19 mouse cellular contexts compared by ENCODE assay signal in the genomic region with DNA sequence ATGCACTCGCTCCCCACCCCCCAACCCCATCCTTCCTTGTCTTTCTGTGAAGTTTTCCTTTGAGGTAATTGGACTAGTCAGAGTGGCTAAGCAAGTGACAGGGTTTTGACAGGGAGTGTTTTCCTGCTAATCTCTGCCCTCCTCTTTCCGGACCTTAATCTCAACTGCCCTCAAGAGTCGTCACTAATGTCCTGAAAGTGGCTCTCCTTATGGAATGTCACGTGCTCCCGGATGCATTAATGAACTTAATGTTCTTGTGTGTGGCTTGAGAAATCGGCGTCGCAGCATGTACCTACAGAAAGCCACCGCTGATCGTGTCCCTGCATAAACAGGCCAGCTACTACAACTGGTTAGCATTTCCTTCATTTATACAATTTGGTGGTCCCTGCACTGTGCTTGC.
DNase-seq lines count a peak whose midpoint lies in the region; ATAC-seq and TF ChIP-seq lines count a peak whose summit lies in the region.
"Had no signal": no experiment of that assay in that cellular context is flagged by ENCODE, and none has a peak within 500 bp of the region (broad histone marks: within the 10 kb centered on the region; RNA-seq: fewer than 3 reads in every experiment).

No protein-coding gene starts in this region.

- H3K4me2 ChIP-seq in heart, embryonic 11.5 days, result peak overlapping the region; percentile 39
- no peak overlapping the region for H3K4me2 ChIP-seq in kidney, embryonic 14.5 days (replicated peaks; ENCODE audit: low read depth, low read length)
- no peak overlapping the region for H3K4me2 ChIP-seq in midbrain, embryonic 11.5 days
- no peak overlapping the region for H3K4me2 ChIP-seq in midbrain, embryonic 16.5 days (ENCODE audit: low read length)
- H3K4me2 ChIP-seq: limb, embryonic 12.5 days; lung, embryonic 14.5 days; stomach, embryonic 15.5 days had no signal

- H3K9ac ChIP-seq in heart, embryonic 11.5 days (ENCODE audit: low read depth, low read length), result no peak overlapping the region
- no peak overlapping the region for H3K9ac ChIP-seq in kidney, embryonic 14.5 days (ENCODE audit: low read depth, low read length)
- no peak overlapping the region for H3K9ac ChIP-seq in midbrain, embryonic 11.5 days (ENCODE audit: low read length)
- no peak overlapping the region for H3K9ac ChIP-seq in midbrain, embryonic 16.5 days (ENCODE audit: low read depth, low read length)
- H3K9ac ChIP-seq: limb, embryonic 12.5 days; lung, embryonic 14.5 days; stomach, embryonic 15.5 days had no signal

- WGBS in heart, embryonic 11.5 days (ENCODE audit: insufficient replicate concordance), result 31% methylated on average over 10 of the region's 10 CpGs
- WGBS in kidney, embryonic 14.5 days, result 53% methylated on average over 10 of the region's 10 CpGs
- 57% methylated on average over 10 of the region's 10 CpGs for WGBS in midbrain, embryonic 11.5 days
- 50% methylated on average over 10 of the region's 10 CpGs for WGBS in midbrain, embryonic 16.5 days
- WGBS in small intestine, adult 2 months, result 71% methylated on average over 10 of the region's 10 CpGs

- no peak for ATAC-seq in heart, embryonic 11.5 days (replicated peaks; ENCODE audit: insufficient number of reproducible peaks, low FRiP score, low TSS enrichment)
- ATAC-seq in kidney, embryonic 14.5 days (ENCODE audit: low FRiP score, low TSS enrichment), result peak; percentile 22; the same call in 1 of the 2 replicates
- ATAC-seq in midbrain, embryonic 11.5 days (ENCODE audit: low FRiP score), result peak; percentile 25; the same call in 1 of the 2 replicates
- ATAC-seq in midbrain, embryonic 16.5 days, result no peak
- ATAC-seq: Patski had no signal

- H3K4me1 ChIP-seq in heart, embryonic 11.5 days (ENCODE audit: control insufficient read depth, insufficient read depth, low read length), result peaks cover 18% of the 10 kb centered on the region
- H3K4me1 ChIP-seq in kidney, embryonic 14.5 days (ENCODE audit: control insufficient read depth, insufficient read depth, low read length), result peaks cover 16% of the 10 kb centered on the region; the same call in 1 of the 2 replicates
- H3K4me1 ChIP-seq in midbrain, embryonic 11.5 days (ENCODE audit: control insufficient read depth, insufficient read depth, low read length), result peaks cover 7% of the 10 kb centered on the region
- no peaks in the 10 kb centered on the region; the same call in 1 of the 2 replicates for H3K4me1 ChIP-seq in midbrain, embryonic 16.5 days (ENCODE audit: control insufficient read depth, insufficient read depth, low read length)
- H3K4me1 ChIP-seq in small intestine, adult 2 months (ENCODE audit: control insufficient read depth, insufficient read depth, insufficient read length, low read length), result peaks cover 32% of the 10 kb centered on the region

- DNase-seq in heart, adult 8-10 months (ENCODE audit: low spot score), result no peak
- DNase-seq in kidney, postnatal 10 days, result no peak
- no peak for DNase-seq in midbrain, embryonic 11.5 days (ENCODE audit: low spot score, missing footprints)
- no peak for DNase-seq in left cerebral cortex, postnatal 10 days (ENCODE audit: extremely low spot score in 1 of 2, low spot score in 2 of 2)
- DNase-seq: adrenal gland, postnatal 36 days; B cell, adult 2 months; cerebellum, postnatal 10 days; gastrocnemius, postnatal 14 days; lung, embryonic 14.5 days had no signal

- H3K36me3 ChIP-seq in heart, embryonic 11.5 days (ENCODE audit: control insufficient read depth, insufficient read depth, low read length), result no peaks in the 10 kb centered on the region
- no peaks in the 10 kb centered on the region for H3K36me3 ChIP-seq in kidney, embryonic 14.5 days (ENCODE audit: control insufficient read depth, insufficient read depth, low read length)
- H3K36me3 ChIP-seq in midbrain, embryonic 11.5 days (ENCODE audit: control insufficient read depth, insufficient read depth, low read length), result no peaks in the 10 kb centered on the region
- H3K36me3 ChIP-seq in midbrain, embryonic 16.5 days (ENCODE audit: control insufficient read depth, insufficient read depth, low read length), result no peaks in the 10 kb centered on the region
- no peaks in the 10 kb centered on the region for H3K36me3 ChIP-seq in small intestine, adult 2 months (ENCODE audit: control insufficient read depth, insufficient read depth, low read length)
- H3K36me3 ChIP-seq: embryonic facial prominence, embryonic 10.5 days; limb, embryonic 12.5 days; stomach, embryonic 15.5 days had no signal

- H3K27me3 ChIP-seq in heart, embryonic 11.5 days (ENCODE audit: control insufficient read depth, insufficient read depth, low read length), result no peaks in the 10 kb centered on the region
- H3K27me3 ChIP-seq in kidney, embryonic 14.5 days (ENCODE audit: control insufficient read depth, insufficient read depth, low read length), result no peaks in the 10 kb centered on the region
- H3K27me3 ChIP-seq in midbrain, embryonic 11.5 days (ENCODE audit: control insufficient read depth, insufficient read depth, low read length), result no peaks in the 10 kb centered on the region
- H3K27me3 ChIP-seq in midbrain, embryonic 16.5 days (ENCODE audit: control insufficient read depth, insufficient read depth, low read depth, low read length), result no peaks in the 10 kb centered on the region
- no peaks in the 10 kb centered on the region for H3K27me3 ChIP-seq in small intestine, adult 2 months (ENCODE audit: control insufficient read depth, insufficient read depth, low read length)
- H3K27me3 ChIP-seq: limb, embryonic 12.5 days; Patski; stomach, embryonic 15.5 days had no signal

- TF ChIP-seq CTCF in small intestine, adult 2 months (IDR thresholded peaks at IDR 0.05; ENCODE audit: extremely low read depth, insufficient read length, insufficient replicate concordance, low read depth, low read length), result no peak

- TF ChIP-seq POLR2A in small intestine, adult 2 months (IDR thresholded peaks at IDR 0.05; ENCODE audit: low read depth, low read length), result no peak

- intact Hi-C loops in left cerebral cortex, postnatal 10 days (cut with DNase I), result no loop called here

- 0 out of 2 replicates have a peak overlapping the region, but pooled peaks have one; percentile 18 for H3K27ac ChIP-seq in heart, embryonic 11.5 days (ENCODE audit: low read depth, low read length)
- no peak overlapping the region; the same call in 1 of the 2 replicates for H3K27ac ChIP-seq in kidney, embryonic 14.5 days (ENCODE audit: low read depth, low read length)
- H3K27ac ChIP-seq in midbrain, embryonic 11.5 days (ENCODE audit: low read depth, low read length), result no peak overlapping the region
- H3K27ac ChIP-seq in midbrain, embryonic 16.5 days (ENCODE audit: low read length), result no peak overlapping the region
- H3K27ac ChIP-seq in small intestine, adult 2 months (ENCODE audit: insufficient read depth, low read depth, low read length), result 0 out of 2 replicates have a peak overlapping the region, but pooled peaks have one; percentile 2
- H3K27ac ChIP-seq: embryonic facial prominence, embryonic 10.5 days; left cerebral cortex, adult 2 months; limb, embryonic 12.5 days; stomach, embryonic 15.5 days had no signal

- no peak overlapping the region for H3K4me3 ChIP-seq in heart, embryonic 11.5 days (ENCODE audit: low read depth, low read length)
- H3K4me3 ChIP-seq in kidney, embryonic 14.5 days (ENCODE audit: low read length), result no peak overlapping the region
- H3K4me3 ChIP-seq in midbrain, embryonic 11.5 days (ENCODE audit: low read depth, low read length), result no peak overlapping the region
- no peak overlapping the region for H3K4me3 ChIP-seq in midbrain, embryonic 16.5 days (ENCODE audit: low read depth, low read length)
- no peak overlapping the region for H3K4me3 ChIP-seq in small intestine, adult 2 months (ENCODE audit: low read depth, low read length)
- H3K4me3 ChIP-seq: embryonic facial prominence, embryonic 10.5 days; erythroblast, embryonic 14.5 days; left cerebral cortex, adult 2 months; limb, embryonic 12.5 days; stomach, embryonic 15.5 days had no signal

- no peaks in the 10 kb centered on the region for H3K9me3 ChIP-seq in heart, embryonic 11.5 days (replicated peaks; ENCODE audit: control insufficient read depth, low read length)
- H3K9me3 ChIP-seq in kidney, embryonic 14.5 days (ENCODE audit: control insufficient read depth, low read length), result no peaks in the 10 kb centered on the region
- H3K9me3 ChIP-seq in midbrain, embryonic 11.5 days (ENCODE audit: control insufficient read depth, low read length), result no peaks in the 10 kb centered on the region
- H3K9me3 ChIP-seq in midbrain, embryonic 16.5 days (replicated peaks; ENCODE audit: control insufficient read depth, low read length, poor library complexity, severe bottlenecking), result no peaks in the 10 kb centered on the region
- H3K9me3 ChIP-seq: embryonic facial prominence, embryonic 10.5 days; limb, embryonic 12.5 days; stomach, embryonic 15.5 days had no signal

Comparison
In these comparisons a context has a peak if more than half of its experiments do, and no peak if none do; other contexts are left out.
1. ATAC-seq: peak in kidney, embryonic 14.5 days (single experiment) and midbrain, embryonic 11.5 days (single experiment); none in heart, embryonic 11.5 days (single experiment) and midbrain, embryonic 16.5 days (single experiment).
2. H3K27ac ChIP-seq: peak in heart, embryonic 11.5 days (single experiment) and small intestine, adult 2 months (single experiment); none in kidney, embryonic 14.5 days (single experiment), midbrain, embryonic 11.5 days (single experiment) and midbrain, embryonic 16.5 days (single experiment).